Mouse (Mus musculus) hindbrain, embryonic 16.5 days (tissue): ENCODE results near the gene Nlrp4f. TPM values are rescaled to one million over a fixed set of nuclear protein-coding genes. Genes with fewer than 3 reads are reported as not detected.

Source experiments
- ATAC-seq: fragments of 200-750 bp; cut with Nextera tagmentation; 2 replicates; pipeline ENCODE4 v1.8.0; 2017; ENCODE audit warnings: moderate TSS enrichment, moderate library complexity
- H3K27ac ChIP-seq: fragments of 300-500 bp; sonication (generic); 2 replicates; pipeline ENCODE4 v1.5.1; 2014; ENCODE audit warnings: low read depth, mild to moderate bottlenecking, control low read depth, low read length, moderate library complexity
- H3K27me3 ChIP-seq: fragments of 300-500 bp; sonication (generic); replicated peaks from 2 replicates; pipeline ENCODE4 v1.6.1; 2014; ENCODE audit warnings: low read length; ENCODE audit not compliant: control insufficient read depth, insufficient read depth
- H3K36me3 ChIP-seq: fragments of 300-500 bp; sonication (generic); 2 replicates; pipeline ENCODE4 v1.6.1; 2014; ENCODE audit warnings: mild to moderate bottlenecking, low read length, moderate library complexity, mixed read lengths; ENCODE audit not compliant: control insufficient read depth, insufficient read depth
- H3K4me1 ChIP-seq: fragments of 300-500 bp; sonication (generic); 2 replicates; pipeline ENCODE4 v1.6.1; 2014; ENCODE audit warnings: low read depth, low read length; ENCODE audit not compliant: control insufficient read depth, insufficient read depth
- H3K4me2 ChIP-seq: fragments of 300-500 bp; sonication (generic); 2 replicates; pipeline ENCODE4 v1.6.1; 2014; ENCODE audit warnings: mild to moderate bottlenecking, low read length, control low read depth, moderate library complexity
- H3K4me3 ChIP-seq: fragments of 300-500 bp; sonication (generic); 2 replicates; pipeline ENCODE4 v1.5.1; 2014; ENCODE audit warnings: mild to moderate bottlenecking, low read length, control low read depth, moderate library complexity
- H3K9ac ChIP-seq: fragments of 300-500 bp; sonication (generic); 2 replicates; pipeline ENCODE4 v1.6.1; 2014; ENCODE audit warnings: low read depth, mild to moderate bottlenecking, control low read depth, low read length, moderate library complexity
- H3K9me3 ChIP-seq: fragments of 300-500 bp; sonication (generic); 2 replicates; pipeline ENCODE4 v1.6.1; 2014; ENCODE audit warnings: mild to moderate bottlenecking, low read length, moderate library complexity; ENCODE audit not compliant: control insufficient read depth
- WGBS: fragments of 180-500 bp; shearing (Covaris S2); extraction: QIAGEN DNeasy Blood & Tissue Kit; methylation state at CpG from one replicate; pipeline ENCODE4 v1.1.7; 2014; 5-methylcytosine and 5-hydroxymethylcytosine counted together
- polyA plus RNA-seq: library from polyadenylated mRNA; unstranded; fragments of >200 nt; fragmentation: Nextera tagmentation; extraction: Ambion mirVana; gene quantifications from 2 replicates; pipeline ENCODE4 v1.2.1, GENCODE M21; 2015

Nlrp4f gene
- polyA plus RNA-seq, 1 experiment from 2014 or later = not detected

- H3K4me3 ChIP-seq = no peak overlapping the region
- no peaks in the 10 kb centered on the region for H3K27me3 ChIP-seq
- no peaks in the 10 kb centered on the region for H3K4me1 ChIP-seq
- H3K9me3 ChIP-seq = 0 out of 2 replicates have a peak, but pooled peaks cover 2% of the 10 kb centered on the region
- no peak overlapping the region for H3K9ac ChIP-seq
- H3K4me2 ChIP-seq = no peak overlapping the region
- ATAC-seq = no peak
- no peaks in the 10 kb centered on the region for H3K36me3 ChIP-seq
- no peak overlapping the region for H3K27ac ChIP-seq
- 68% methylated on average over 1 of the region's 1 CpGs for WGBS
Observed at GRCm38 (mm10) chr13:65200667-65201066, 5.1 kb downstream of the Nlrp4f start.

GRCm38 (mm10) chr13:65176472-65177091, 29.2 kb downstream of the Nlrp4f start:
- no peak overlapping the region for H3K27ac ChIP-seq
- peak; percentile 77 for ATAC-seq
- H3K9me3 ChIP-seq = no peaks in the 10 kb centered on the region
- no peak overlapping the region for H3K4me3 ChIP-seq
- no peaks in the 10 kb centered on the region for H3K36me3 ChIP-seq
- H3K4me2 ChIP-seq = no peak overlapping the region
- no peak overlapping the region for H3K9ac ChIP-seq
- WGBS = 63% methylated on average over 15 of the region's 15 CpGs
- no peaks in the 10 kb centered on the region; the same call in 1 of the 2 replicates for H3K4me1 ChIP-seq
- no peaks in the 10 kb centered on the region for H3K27me3 ChIP-seq

DNA sequence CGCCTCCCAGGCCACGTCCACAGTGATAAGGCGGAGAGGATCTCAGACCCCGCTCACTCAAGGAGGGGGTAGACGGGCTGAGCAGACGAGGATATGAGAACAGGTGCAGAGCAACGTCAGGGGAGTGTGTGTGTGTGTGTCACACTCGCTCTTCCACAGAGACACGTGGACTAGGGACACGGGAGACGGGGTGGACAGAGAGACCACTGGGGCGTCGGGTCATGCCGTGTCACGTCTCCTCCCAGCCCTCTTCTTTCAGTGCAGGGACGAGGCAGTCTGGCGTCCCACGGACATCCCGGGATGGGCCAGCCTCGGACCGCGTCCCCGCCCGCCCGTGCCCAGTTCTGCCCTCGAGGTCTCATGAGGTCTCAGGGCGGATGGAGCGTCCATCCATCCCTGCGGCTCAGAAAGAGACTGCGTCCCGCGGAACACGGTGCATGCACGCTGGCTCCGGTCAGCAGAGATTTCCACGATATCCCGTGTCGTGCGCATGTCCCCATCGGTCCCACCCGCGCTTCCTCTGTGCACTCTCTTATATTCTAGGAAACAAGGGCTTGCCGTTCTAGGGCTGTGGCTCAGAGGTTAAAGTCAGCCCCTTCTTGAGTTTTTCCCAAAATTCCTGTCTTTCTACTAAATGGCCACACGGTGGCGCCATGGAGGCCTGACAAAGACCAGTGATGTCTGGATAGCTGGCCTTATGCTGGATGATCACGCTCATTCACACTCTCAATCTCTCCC, 29.9 kb downstream of the Nlrp4f start:
- Histone ChIP-seq H3K4me1 (no peaks in the 10 kb centered on the region; the same call in 1 of the 2 replicates), H3K4me3 (peak overlapping the region; percentile 49), H3K27me3 (no peaks in the 10 kb centered on the region), H3K27ac (no peak overlapping the region), H3K36me3 (no peaks in the 10 kb centered on the region), H3K4me2 (peak overlapping the region; percentile 81), H3K9ac (peak overlapping the region; percentile 67), H3K9me3 (no peaks in the 10 kb centered on the region)
- 19% methylated on average over 38 of the region's 46 CpGs for WGBS
- peak; percentile 91 for ATAC-seq

DNA sequence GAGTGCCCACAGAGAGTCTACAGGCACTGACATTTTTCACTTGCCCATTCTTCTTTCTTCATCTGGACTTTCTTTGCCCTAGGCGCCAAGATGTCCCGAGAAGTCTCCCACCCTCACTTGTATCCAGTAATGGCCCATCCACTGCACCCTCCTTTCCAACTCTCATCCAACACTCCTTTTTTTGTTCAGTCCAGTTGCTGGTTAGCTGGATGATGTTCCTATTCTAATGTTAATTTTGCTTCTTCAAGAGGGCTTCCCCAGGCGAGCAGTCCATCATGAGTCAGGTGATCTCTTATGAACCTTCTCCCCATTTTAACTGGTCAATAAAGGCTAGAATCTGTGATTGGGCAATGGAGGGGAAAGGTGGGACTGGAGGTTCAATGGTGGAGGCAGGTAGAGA, 31.7 kb downstream of the Nlrp4f start:
- no peak overlapping the region for H3K9ac ChIP-seq
- H3K4me3 ChIP-seq = no peak overlapping the region
- H3K36me3 ChIP-seq = no peaks in the 10 kb centered on the region
- H3K4me1 ChIP-seq = no peaks in the 10 kb centered on the region; the same call in 1 of the 2 replicates
- no peaks in the 10 kb centered on the region for H3K27me3 ChIP-seq
- no peak for ATAC-seq
- WGBS = 82% methylated on average over 3 of the region's 3 CpGs
- H3K4me2 ChIP-seq = no peak overlapping the region
- H3K27ac ChIP-seq = no peak overlapping the region
- H3K9me3 ChIP-seq = no peaks in the 10 kb centered on the region

GRCm38 (mm10) chr13:65149940-65150339, 55.8 kb downstream of the Nlrp4f start, which contains the start of gene Olfr466:
TSS of gene Olfr466 (plus strand) at chr13:65150240.
- H3K27me3 ChIP-seq = no peaks in the 10 kb centered on the region
- no peaks in the 10 kb centered on the region for H3K9me3 ChIP-seq
- H3K36me3 ChIP-seq = no peaks in the 10 kb centered on the region
- H3K4me1 ChIP-seq = no peaks in the 10 kb centered on the region
- no peak within 1 kb of the TSS for H3K27ac ChIP-seq
- H3K9ac ChIP-seq = no peak within 1 kb of the TSS
- no peak within 1 kb of the TSS for H3K4me2 ChIP-seq
- WGBS = 74% methylated on average over 1 of the region's 1 CpGs
- no peak for ATAC-seq
- H3K4me3 ChIP-seq = no peak within 1 kb of the TSS

GRCm38 (mm10) chr13:65137789-65138188, 68.0 kb downstream of the Nlrp4f start, which contains the start of gene Olfr465-ps1:
TSS of gene Olfr465-ps1 (plus strand) at chr13:65138089.
- Histone ChIP-seq H3K4me2 (no peak within 1 kb of the TSS), H3K9ac (no peak within 1 kb of the TSS), H3K27me3 (no peaks in the 10 kb centered on the region), H3K4me3 (no peak within 1 kb of the TSS), H3K9me3 (peaks cover 2% of the 10 kb centered on the region; the same call in 1 of the 2 replicates), H3K4me1 (no peaks in the 10 kb centered on the region), H3K36me3 (no peaks in the 10 kb centered on the region), H3K27ac (no peak within 1 kb of the TSS)
- WGBS = 83% methylated on average over 4 of the region's 4 CpGs
- no peak for ATAC-seq

Other genes starting within 250 kb of the Nlrp4f start
- not detected in 2 replicates for gene Spata31d1c, start 172.9 kb downstream of the Nlrp4f start, polyA plus RNA-seq
- not detected in 2 replicates for gene Prss47, start 153.2 kb downstream of the Nlrp4f start, polyA plus RNA-seq
- 28.9 and 32.4 TPM in 2 replicates for gene Mfsd14b, start 93.0 kb downstream of the Nlrp4f start, polyA plus RNA-seq
- not detected in 2 replicates for gene Olfr465-ps1, start 67.9 kb downstream of the Nlrp4f start, polyA plus RNA-seq
- not detected in 2 replicates for gene Olfr466, start 55.7 kb downstream of the Nlrp4f start, polyA plus RNA-seq
- 0.43 and 0.74 TPM in 2 replicates for gene Gm10775, start 53.6 kb upstream of the Nlrp4f start, polyA plus RNA-seq
- 13.2 and 14.0 TPM in 2 replicates for gene Zfp369, start 72.8 kb upstream of the Nlrp4f start, polyA plus RNA-seq